Mouse (Mus musculus) cerebellum, postnatal 10 days (tissue): ENCODE data around the gene Kcnq5.
"Not testable (repeated sequence)": the region's sequence is repeated elsewhere in the genome, so short reads cannot be mapped to it uniquely, and the experiment has no call there.

Experiments used
- DNase-seq, 2 experiments: peaks; one replicate each; pipeline ENCODE4 v3.0.0; 2021; ENCODE audit warnings: mixed read lengths in 2 of 2

Kcnq5 gene

DNA sequence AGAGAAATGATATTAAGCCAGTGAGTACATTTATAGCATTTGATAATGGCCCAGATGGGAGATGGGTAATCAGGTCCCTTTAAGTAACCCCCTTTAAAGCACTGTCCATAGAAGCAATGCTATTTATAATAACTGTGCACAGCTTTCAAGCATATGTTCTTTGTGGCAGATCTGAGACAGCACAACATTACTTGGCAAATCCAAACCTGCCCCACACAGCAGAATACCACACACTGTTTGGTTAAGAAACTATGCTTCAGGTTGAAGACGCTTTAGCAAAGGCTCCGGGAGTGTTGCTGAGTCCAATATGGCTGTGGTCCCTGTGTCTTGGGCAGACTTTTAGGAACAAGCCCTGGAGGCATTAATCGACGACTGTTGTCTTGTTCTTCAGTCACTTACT lies 495.3 kb downstream of the Kcnq5 start:
- DNase-seq: no peak

DNA sequence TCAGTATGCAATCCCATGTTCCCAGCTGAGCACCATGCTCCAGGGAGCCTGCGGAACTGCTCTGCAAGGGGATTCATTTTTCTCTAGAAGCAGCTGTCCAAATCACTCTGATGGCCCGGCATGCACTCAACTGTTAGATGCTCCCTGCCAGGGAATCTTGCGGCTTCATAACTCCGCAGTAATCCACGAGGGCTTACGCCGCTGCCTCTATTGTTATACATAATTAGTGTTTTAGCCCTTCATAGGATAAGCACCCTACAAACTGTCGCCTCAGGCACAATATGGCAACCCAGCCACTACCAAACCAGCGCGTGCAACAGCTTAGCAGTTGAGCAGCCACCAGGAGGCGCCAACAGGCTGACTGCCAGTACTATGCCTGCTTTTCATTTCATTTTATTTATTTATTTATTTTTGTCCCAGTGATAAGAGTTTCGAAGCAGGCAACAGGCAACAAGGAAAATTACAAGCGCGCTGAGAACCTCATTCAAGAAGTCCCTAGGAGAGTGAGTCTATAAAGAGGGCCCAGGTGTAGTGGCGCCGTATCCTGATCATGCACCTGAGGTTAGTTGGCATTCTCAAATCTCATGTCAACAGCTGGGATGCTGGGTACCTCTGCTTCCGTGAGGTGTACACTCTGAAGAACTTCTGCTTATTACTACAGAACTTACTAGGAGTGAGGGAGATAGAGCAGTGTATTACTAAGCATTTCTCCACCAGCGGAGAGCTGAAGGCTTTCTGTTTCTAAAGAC lies 500.6 kb downstream of the Kcnq5 start:
- peak; percentile 90 to 93 for DNase-seq

DNA sequence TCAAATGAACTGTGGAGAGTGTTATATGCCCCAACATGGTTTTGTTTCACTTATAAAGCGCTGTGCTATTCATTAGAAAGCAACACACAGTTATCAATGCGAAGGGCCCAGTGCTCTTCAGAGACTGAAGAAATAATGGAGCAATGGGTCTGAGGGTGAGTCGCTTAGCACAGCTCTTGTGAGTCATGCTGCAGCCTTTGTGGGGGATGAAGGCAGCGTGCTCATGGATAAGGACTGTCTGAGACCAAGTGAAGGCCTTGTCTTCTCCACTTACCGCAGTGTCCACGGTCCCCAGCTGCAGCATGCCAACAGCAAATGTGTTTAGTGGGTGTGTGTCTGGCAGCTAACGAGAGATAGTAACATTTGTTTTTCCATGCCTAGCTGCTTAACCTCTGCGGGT lies 503.2 kb downstream of the Kcnq5 start:
- DNase-seq: no peak

DNA sequence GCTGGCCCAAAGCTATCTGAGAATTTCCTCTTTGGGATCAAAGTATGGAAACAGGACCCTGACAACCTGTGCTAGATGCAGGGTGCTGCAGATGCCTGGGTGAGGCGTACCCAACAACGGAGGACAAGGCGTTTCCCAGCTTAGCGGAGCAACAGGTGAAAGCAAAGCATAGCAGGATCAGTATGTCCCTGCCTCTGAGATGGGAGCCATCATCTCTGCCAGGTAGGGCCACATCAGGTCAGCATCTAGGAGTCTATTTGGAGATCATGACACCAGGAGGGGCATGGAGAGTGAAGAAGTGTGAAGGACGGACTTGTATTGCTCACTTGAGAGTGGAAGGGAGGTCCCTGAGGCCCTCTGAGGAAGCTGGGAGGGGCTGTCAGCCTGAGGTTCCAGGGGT lies 505.8 kb downstream of the Kcnq5 start:
- no peak for DNase-seq

DNA sequence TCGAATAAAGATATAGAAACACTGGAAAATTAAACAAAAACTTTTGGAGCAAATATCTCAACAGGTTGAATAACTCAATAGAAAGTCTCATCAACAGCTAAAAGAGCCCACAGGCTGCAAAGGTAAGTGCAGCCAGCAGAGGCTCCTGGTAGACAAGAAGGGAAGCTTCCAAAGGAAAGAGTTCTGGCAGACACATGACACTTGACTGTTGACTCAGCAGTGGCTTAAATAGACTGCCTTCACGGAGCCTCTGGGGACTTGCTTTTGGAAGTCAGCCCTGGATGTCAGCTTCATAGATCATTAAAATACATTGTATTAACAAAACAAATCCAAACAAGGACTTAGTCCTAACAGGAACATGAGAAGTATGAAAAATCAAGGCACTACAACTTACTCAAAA lies 513.5 kb downstream of the Kcnq5 start:
- peak; percentile 12 to 22 for DNase-seq

DNA sequence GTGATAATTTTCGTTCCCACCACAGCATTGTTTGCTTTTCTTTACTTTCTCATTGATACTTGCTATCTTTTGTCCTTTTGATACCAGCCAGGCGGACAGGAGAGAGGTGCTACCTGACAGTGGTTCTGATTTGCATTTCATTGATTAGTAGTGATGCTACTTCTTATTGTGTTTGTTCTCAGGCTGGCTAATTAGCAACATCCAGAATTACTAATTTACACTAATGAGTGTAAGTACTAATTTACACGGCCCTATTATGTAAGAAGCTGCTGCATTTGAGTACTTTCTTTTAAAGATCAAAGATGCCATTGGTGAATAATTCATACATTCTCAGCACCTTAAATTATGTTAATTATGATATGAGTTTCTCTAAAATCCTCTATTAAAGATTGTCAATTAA lies 525.0 kb downstream of the Kcnq5 start:
- no peak for DNase-seq

GRCm38 (mm10) chr1:21434853-21435252 lies 526.9 kb downstream of the Kcnq5 start:
- DNase-seq: no peak

GRCm38 (mm10) chr1:21431666-21432065 lies 530.1 kb downstream of the Kcnq5 start:
- no peak for DNase-seq

DNA sequence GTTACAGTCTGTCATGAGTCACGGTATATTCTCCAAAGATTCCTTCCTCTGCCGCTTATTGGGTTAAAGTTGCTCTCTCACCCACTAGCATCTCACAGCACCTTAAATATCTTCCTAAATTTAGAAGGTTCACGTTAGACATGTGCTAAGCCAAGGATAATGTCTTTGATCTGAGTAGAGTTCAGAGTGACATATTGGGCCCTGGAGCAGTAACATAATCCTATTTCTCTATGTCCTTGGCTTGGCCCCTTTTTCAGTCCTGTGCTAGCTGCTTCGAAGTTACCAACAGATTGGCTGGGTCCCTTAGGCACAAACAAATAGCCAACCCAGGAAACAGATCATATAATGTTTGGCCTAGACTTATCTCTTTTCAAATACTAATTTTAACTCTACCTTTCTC lies 533.7 kb downstream of the Kcnq5 start:
- no peak for DNase-seq

DNA sequence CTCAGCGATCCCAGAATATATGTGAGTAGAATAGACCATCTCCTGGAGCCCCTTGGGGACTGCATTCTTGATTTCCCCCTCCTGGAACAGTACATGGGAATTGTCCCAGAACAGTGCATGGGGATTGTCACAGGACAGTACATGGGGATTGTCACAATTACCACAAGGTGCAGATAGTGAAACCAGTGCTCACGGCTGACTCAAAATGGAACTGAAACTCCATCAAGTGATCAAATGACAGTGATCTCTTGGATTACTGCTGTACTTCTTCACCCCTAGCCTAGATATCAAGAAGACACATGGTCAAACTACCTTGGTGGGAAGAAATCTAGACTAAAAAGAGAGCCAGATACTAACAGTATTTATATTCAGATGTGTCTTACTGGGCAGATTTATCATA lies 536.1 kb downstream of the Kcnq5 start:
- DNase-seq: no peak

DNA sequence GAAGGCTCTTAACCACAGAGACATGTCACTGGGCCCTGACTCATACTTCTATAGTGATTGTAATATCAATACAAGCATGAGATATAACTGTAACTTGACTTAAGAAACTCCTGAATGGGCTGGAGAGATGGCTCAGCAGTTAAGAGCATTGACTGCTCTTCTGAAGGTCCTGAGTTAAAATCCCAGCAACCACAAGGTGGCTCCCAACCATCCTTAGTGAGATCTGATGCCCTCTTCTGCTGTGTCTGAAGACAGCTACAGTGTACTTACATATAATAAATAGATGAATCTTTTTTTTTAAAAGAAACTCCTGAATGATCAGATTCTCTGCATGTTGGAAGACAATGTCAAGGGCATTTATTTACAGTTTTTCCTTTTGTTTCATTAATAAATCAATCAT lies 542.4 kb downstream of the Kcnq5 start:
- DNase-seq: peak; percentile 43 to 55

GRCm38 (mm10) chr1:21412197-21412555 lies 549.6 kb downstream of the Kcnq5 start:
- DNase-seq: peak; percentile 64 to 74

DNA sequence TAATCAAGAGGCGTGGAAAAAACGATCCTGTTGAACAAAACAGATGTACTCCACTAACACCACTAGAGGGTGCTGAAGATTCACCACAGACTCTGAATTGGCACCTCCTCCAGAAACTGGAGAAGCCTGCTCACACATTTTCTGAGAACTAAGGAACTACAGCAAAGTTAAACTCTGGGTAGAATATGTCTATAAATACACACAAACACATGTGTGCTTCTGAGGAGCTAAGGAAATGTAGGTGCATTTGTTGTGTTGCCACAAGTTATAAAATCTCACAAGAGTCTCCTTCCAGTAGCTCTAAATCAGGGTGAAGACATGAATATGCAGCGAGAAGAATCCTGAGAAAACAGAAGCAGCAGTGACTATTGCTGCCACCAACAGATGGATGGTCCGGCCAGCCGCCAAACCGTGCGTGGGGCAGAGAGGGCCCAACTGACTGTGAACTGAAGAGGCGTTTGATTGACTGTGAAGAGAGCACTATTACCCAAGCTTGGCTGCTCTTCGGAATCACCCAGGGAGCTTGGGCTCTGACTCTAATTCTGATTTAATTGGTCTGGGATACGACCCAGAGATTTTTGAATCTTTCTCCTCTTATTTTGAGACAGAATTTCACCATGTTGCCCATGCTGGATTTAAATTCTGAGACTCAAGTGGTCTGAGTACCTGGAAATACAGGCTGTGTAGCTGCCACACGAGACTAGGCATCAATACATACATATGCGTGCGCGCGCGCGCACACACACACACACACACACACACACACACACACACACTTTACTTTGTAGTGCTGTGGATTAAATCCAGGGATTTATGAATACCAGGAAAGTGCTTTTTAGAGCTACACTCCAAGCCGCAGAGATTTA lies 550.2 kb downstream of the Kcnq5 start:
- peak; percentile 98 for DNase-seq

DNA sequence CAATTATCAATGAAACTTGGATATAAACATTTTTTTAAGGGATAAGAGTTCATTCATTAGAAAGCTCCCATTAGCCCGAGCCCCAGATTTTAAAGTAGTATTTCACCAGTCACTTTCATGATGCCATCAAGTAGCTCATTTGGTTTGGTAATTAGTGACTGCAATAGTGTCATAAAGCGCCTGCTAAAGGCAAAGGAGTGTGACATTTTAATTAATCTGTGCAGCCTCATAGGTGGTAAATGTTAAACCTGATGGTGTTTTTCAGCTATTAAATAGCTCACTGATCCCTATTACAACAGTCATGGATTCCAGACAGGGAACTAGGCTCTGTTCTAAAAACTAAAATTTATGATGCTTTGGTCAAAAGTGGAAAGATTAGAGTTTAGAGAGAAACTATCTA lies 554.5 kb downstream of the Kcnq5 start:
- no peak for DNase-seq

DNA sequence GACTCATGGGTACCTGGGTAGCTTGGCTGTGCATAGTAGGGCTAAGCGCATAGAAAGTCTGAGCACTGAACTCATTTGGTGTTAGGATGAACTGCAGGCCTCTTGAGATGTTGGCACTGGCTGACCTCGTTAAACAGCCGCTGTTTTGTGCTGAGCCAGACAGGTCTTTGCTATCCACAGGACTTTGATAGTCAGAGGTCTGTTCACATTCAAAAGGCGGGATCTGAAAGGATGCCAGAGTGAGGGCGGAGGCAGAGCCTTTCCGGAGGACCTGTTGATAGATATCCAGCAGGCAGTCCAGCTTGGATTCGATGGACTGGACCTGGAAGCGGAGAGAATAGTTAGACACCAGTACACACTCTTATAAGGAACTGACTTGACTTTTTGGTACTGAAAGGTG lies 558.9 kb downstream of the Kcnq5 start:
- peak; percentile 41 to 50 for DNase-seq

- no peak for DNase-seq
Observed at GRCm38 (mm10) chr1:21391138-21391671, 570.5 kb downstream of the Kcnq5 start.

GRCm38 (mm10) chr1:21383256-21383655 lies 578.5 kb downstream of the Kcnq5 start, which contains the start of gene Khdc1b:
Gene Khdc1b (plus strand): TSS chr1:21383556.
- no peak for DNase-seq

- not testable (repeated sequence) for DNase-seq
Observed at GRCm38 (mm10) chr1:21368031-21368430, 593.7 kb downstream of the Kcnq5 start, which contains the start of gene Khdc1c. Gene Khdc1c (plus strand): TSS chr1:21368331.

- no peak for DNase-seq
Observed at GRCm38 (mm10) chr1:21349341-21349740, 612.4 kb downstream of the Kcnq5 start, which contains the start of gene Khdc1a. Gene Khdc1a (plus strand): TSS chr1:21349641.
